Mouse (Mus musculus) lung, postnatal 0 days (tissue): Measurements from ENCODE around the gene Eif5a. TPM values are rescaled to one million over a fixed set of nuclear protein-coding genes. Genes with fewer than 3 reads are reported as not detected.

Source experiments
- ATAC-seq: fragments of 200-750 bp; cut with Nextera tagmentation; 2 replicates; pipeline ENCODE4 v1.8.0; 2017; ENCODE audit warnings: moderate library complexity
- DNase-seq: peaks from one replicate; pipeline ENCODE4 v3.0.0-alpha.2; 2016; ENCODE audit warnings: low spot score
- H3K27ac ChIP-seq: fragments of 300-500 bp; sonication (generic); 2 replicates; pipeline ENCODE4 v1.5.1; 2014; ENCODE audit warnings: antibody characterized with exemption, mild to moderate bottlenecking, low read length, mixed read lengths
- H3K27me3 ChIP-seq: fragments of 300-500 bp; sonication (generic); replicated peaks from 2 replicates; pipeline ENCODE4 v1.6.1; 2014; ENCODE audit warnings: low read length, mixed read lengths; ENCODE audit not compliant: insufficient read depth
- H3K36me3 ChIP-seq: fragments of 300-500 bp; sonication (generic); 2 replicates; pipeline ENCODE4 v1.6.1; 2014; ENCODE audit warnings: low read length, mixed read lengths; ENCODE audit not compliant: insufficient read depth
- H3K4me1 ChIP-seq: fragments of 300-500 bp; sonication (generic); 2 replicates; pipeline ENCODE4 v1.6.1; 2014; ENCODE audit warnings: antibody characterized with exemption, low read depth, low read length, mixed read lengths; ENCODE audit not compliant: insufficient read depth
- H3K4me2 ChIP-seq: fragments of 300-500 bp; sonication (generic); replicated peaks from 2 replicates; pipeline ENCODE4 v1.6.1; 2014; ENCODE audit warnings: low read depth, mild to moderate bottlenecking, low read length, moderate library complexity, mixed read lengths
- H3K4me3 ChIP-seq: fragments of 300-500 bp; sonication (generic); 2 replicates; pipeline ENCODE4 v1.5.1; 2014; ENCODE audit warnings: low read depth, low read length
- H3K9ac ChIP-seq: fragments of 300-500 bp; sonication (generic); replicated peaks from 2 replicates; pipeline ENCODE4 v1.6.1; 2014; ENCODE audit warnings: low read depth, mild to moderate bottlenecking
- H3K9me3 ChIP-seq: fragments of 300-500 bp; sonication (generic); 2 replicates; pipeline ENCODE4 v1.6.1; 2016; ENCODE audit warnings: low read length, mixed read lengths
- CTCF ChIP-seq: IDR thresholded peaks from 2 replicates; pipeline ENCODE4 v1.5.1; 2016; ENCODE audit warnings: antibody characterized with exemption, mild to moderate bottlenecking
- EP300 ChIP-seq: IDR thresholded peaks from 2 replicates; pipeline ENCODE4 v1.6.1; 2016; ENCODE audit warnings: antibody characterized with exemption, mild to moderate bottlenecking, control low read depth
- WGBS: fragments of 180-500 bp; shearing (Covaris S2); extraction: QIAGEN DNeasy Blood & Tissue Kit; methylation state at CpG from one replicate; pipeline ENCODE4 v1.1.7; 2014; 5-methylcytosine and 5-hydroxymethylcytosine counted together
- polyA plus RNA-seq: library from polyadenylated mRNA; unstranded; fragments of >200 nt; fragmentation: Nextera tagmentation; extraction: Ambion mirVana; gene quantifications from 2 replicates; pipeline ENCODE4 v1.2.1, GENCODE M21; 2015

Eif5a gene
- polyA plus RNA-seq, 1 experiment from 2014 or later = 815 TPM

DNA sequence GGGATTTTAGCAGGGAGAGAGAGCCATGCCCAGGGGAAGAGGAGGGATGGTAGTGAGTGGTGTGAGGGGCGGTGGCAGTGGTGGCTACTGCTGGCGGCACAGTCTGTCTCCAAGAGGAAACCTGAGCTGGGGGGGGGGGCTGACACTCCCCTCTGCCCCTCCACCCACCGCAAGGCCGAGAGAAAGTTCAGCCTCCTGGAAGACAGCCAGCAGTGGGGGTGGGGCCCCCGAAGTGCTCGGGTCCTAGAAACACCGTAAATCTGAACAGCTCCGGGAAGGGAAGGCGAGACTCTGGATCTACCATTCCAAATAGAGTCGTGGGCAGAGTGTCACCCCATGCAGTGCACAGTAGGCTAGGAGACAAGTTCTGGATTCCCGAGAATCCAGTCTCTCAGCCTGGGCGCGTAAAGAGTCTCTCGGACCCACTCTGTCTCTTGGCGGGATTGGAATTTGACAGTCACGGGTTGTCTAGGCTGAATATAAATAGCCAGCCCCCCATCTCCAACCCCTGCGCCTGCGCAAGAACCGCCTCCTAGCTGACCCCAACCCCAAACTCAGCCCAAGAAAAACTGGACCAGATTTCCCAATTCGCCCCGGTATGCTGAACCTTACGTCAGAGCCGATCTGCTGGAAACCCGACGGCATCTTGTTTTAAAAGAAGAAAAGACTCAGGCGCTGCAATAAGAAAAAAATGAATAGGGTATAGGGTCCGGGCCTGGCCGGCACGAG, 25.7 kb upstream of the Eif5a start:
- TF ChIP-seq EP300 (no peak), CTCF (no peak)
- peak overlapping the region; percentile 60 for H3K4me2 ChIP-seq
- H3K4me3 ChIP-seq = peak overlapping the region; percentile 39
- DNase-seq (peak; percentile 52), ATAC-seq (peak; percentile 14)
- no peaks in the 10 kb centered on the region for H3K4me1 ChIP-seq
- WGBS = 4% methylated on average over 28 of the region's 29 CpGs
- H3K9ac ChIP-seq = no peak overlapping the region
- H3K9me3 ChIP-seq = no peaks in the 10 kb centered on the region
- no peaks in the 10 kb centered on the region for H3K27me3 ChIP-seq
- H3K36me3 ChIP-seq = no peaks in the 10 kb centered on the region
- no peak overlapping the region; the same call in 1 of the 2 replicates for H3K27ac ChIP-seq

DNA sequence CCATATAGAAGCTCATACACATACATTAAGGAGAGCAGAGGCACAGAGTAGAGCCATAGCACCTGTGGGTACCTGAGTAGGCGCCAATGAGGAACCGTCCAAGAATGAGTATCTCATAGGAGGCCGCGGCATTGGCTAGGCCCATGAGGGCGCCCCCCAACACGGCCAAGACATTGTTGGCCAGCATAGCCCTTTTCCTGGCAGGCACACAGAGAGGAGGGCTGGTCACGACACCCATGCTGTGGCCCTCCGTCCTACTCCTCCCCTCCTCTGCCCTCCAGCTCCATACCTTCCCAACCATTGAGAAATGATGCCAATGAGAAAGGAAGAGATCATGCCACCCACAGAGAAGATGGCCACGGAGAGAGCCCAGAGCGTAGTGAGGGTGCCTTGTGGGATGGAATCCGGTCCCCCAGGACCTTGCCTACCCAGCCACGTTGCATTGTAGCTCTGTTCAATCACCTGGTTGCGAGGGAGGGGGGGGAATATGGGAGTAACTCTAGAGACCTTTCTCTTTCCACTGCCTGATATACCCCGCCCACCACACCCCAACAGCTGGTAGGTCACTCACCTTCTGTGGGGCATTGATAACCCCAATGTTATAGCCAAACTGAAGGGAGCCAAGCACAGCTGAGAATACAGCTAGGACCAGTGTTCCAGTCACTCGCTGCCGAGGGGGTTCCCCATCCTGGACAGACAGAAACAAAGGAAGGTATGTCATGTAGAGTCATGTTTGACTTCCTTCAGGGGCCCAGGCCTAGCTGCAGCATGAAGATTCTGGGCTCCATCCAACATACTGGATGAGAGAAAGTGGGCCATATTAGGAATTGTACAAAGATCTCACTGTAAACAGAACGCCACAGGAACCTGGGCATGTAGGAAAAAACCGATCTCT, 24.5 kb upstream of the Eif5a start:
- H3K4me3 ChIP-seq = no peak overlapping the region
- H3K9ac ChIP-seq = no peak overlapping the region
- WGBS = 88% methylated on average over 18 of the region's 18 CpGs

DNA sequence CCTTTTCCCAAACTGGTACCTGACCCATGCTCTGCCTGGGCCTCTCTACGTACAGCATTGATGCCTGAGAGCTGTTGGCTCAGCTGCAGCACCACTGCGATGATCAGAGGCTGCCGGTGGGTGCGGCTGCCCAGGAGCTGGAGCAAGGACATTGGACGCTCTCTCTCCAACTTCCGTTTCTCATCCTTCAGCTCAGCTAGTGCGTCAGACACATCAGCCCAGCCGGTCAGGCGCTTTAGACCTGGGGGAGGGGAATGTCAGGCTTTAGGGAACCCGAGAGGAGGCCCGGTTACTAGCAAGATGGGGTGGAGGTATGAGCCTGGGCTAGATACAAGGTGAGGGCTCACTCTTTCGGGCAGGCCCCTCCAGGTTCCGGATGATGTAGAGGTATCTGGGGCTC, 23.5 kb upstream of the Eif5a start:
- no peaks in the 10 kb centered on the region for H3K27me3 ChIP-seq
- DNase-seq (no peak), ATAC-seq (no peak)
- TF ChIP-seq CTCF (no peak), EP300 (no peak)
- no peak overlapping the region for H3K4me2 ChIP-seq
- H3K36me3 ChIP-seq = no peaks in the 10 kb centered on the region
- no peak overlapping the region for H3K27ac ChIP-seq
- no peak overlapping the region for H3K4me3 ChIP-seq
- no peaks in the 10 kb centered on the region for H3K9me3 ChIP-seq
- WGBS = 61% methylated on average over 13 of the region's 13 CpGs
- H3K9ac ChIP-seq = no peak overlapping the region
- H3K4me1 ChIP-seq = no peaks in the 10 kb centered on the region

More for the DNA sequence above, 24.5 kb upstream of the Eif5a start:
- no peak for ATAC-seq
- no peak for DNase-seq
- Histone ChIP-seq H3K9me3 (no peaks in the 10 kb centered on the region), H3K4me1 (no peaks in the 10 kb centered on the region), H3K36me3 (no peaks in the 10 kb centered on the region), H3K4me2 (no peak overlapping the region), H3K27me3 (no peaks in the 10 kb centered on the region), H3K27ac (no peak overlapping the region)
- no peak for TF ChIP-seq CTCF
- TF ChIP-seq EP300 = no peak

- ATAC-seq (no peak), DNase-seq (no peak)
- Histone ChIP-seq H3K27ac (no peak overlapping the region), H3K36me3 (no peaks in the 10 kb centered on the region), H3K4me2 (no peak overlapping the region), H3K4me3 (no peak overlapping the region), H3K27me3 (peaks cover 9% of the 10 kb centered on the region; the same call in 1 of the 2 replicates), H3K9me3 (no peaks in the 10 kb centered on the region), H3K9ac (no peak overlapping the region), H3K4me1 (peaks cover 9% of the 10 kb centered on the region; the same call in 1 of the 2 replicates)
- TF ChIP-seq EP300 (no peak), CTCF (no peak)
- WGBS = 74% methylated on average over 4 of the region's 4 CpGs
Measured at GRCm38 (mm10) chr11:69940962-69941361, 19.2 kb upstream of the Eif5a start.

DNA sequence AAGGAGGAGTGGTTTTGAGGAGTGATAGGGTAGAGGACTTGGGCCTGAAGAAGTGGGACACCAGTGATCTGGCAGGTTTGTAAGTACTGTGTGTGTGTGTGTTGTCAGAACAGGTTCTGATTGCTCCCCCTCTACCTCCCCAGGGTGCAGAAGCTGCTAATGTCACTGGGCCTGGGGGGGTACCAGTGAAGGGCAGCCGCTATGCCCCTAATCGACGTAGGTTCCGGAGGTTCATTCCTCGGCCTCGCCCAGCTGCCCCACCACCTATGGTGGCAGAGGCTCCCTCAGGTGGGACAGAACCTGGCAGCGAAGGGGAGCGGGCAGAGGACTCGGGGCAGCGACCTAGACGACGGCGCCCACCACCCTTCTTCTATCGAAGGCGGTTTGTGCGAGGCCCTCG, 18.0 kb upstream of the Eif5a start:
- no peaks in the 10 kb centered on the region for H3K36me3 ChIP-seq
- H3K4me2 ChIP-seq = no peak overlapping the region
- ATAC-seq (no peak), DNase-seq (no peak)
- H3K27me3 ChIP-seq = peaks cover 13% of the 10 kb centered on the region; the same call in 1 of the 2 replicates
- H3K9ac ChIP-seq = no peak overlapping the region
- H3K27ac ChIP-seq = no peak overlapping the region
- TF ChIP-seq CTCF = no peak
- no peak for TF ChIP-seq EP300
- H3K4me3 ChIP-seq = no peak overlapping the region
- H3K9me3 ChIP-seq = no peaks in the 10 kb centered on the region
- H3K4me1 ChIP-seq = peaks cover 13% of the 10 kb centered on the region; the same call in 1 of the 2 replicates
- 93% methylated on average over 17 of the region's 17 CpGs for WGBS

DNA sequence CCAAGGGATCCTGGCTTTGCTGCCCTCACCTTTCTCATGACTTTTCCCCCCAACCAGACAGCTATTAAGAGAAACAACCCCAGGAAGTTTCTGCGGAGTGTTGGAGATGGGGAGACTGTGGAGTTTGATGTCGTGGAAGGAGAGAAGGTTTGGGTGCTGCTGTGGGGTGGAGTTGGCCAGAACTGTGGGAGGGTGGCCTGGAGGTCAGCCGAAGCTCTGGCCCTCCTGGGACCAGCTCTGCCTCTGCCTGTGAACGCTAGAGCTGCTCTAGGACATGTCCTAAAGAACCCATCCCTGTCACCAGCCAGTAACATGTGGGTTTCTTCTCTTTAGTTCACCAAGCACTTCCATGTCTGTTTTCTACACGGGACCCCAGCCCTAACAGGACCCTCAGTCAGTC, 17.4 kb upstream of the Eif5a start:
- WGBS = 58% methylated on average over 5 of the region's 5 CpGs
- TF ChIP-seq EP300 (no peak), CTCF (no peak)

More for the DNA sequence above, 17.4 kb upstream of the Eif5a start:
- no peaks in the 10 kb centered on the region for H3K36me3 ChIP-seq
- ATAC-seq (no peak), DNase-seq (no peak)
- peaks cover 13% of the 10 kb centered on the region; the same call in 1 of the 2 replicates for H3K27me3 ChIP-seq
- no peak overlapping the region for H3K4me3 ChIP-seq
- H3K9me3 ChIP-seq = no peaks in the 10 kb centered on the region
- no peak overlapping the region for H3K4me2 ChIP-seq
- peaks cover 15% of the 10 kb centered on the region; the same call in 1 of the 2 replicates for H3K4me1 ChIP-seq
- H3K27ac ChIP-seq = no peak overlapping the region
- H3K9ac ChIP-seq = no peak overlapping the region
